Mouse (Mus musculus) lung, postnatal 4 days (tissue): ENCODE results near the gene Clca1.
A peak's percentile ranks its signal among the peaks of the same experiment; 100 is the strongest.
"Not testable (repeated sequence)": the region's sequence is repeated elsewhere in the genome, so short reads cannot be mapped to it uniquely, and the experiment has no call there.

Source experiments
- DNase-seq, 2 experiments: peaks; one replicate each; pipeline ENCODE4 v3.0.0; 2021

Clca1 gene

GRCm38 (mm10) chr3:145032676-145033075, at the start of gene Clca1:
Gene Clca1 (minus strand): TSS chr3:145032776.
- no peak for DNase-seq

- DNase-seq = no peak
Measured at GRCm38 (mm10) chr3:145080904-145081303, 48.3 kb upstream of the Clca1 start.

- no peak for DNase-seq
Measured at GRCm38 (mm10) chr3:145078405-145078804, 45.8 kb upstream of the Clca1 start.

GRCm38 (mm10) chr3:145072339-145072738, 39.8 kb upstream of the Clca1 start:
- no peak for DNase-seq

GRCm38 (mm10) chr3:145068964-145069363, 36.4 kb upstream of the Clca1 start:
- no peak for DNase-seq

GRCm38 (mm10) chr3:145055138-145055537, 22.6 kb upstream of the Clca1 start:
- DNase-seq = not testable (repeated sequence)

GRCm38 (mm10) chr3:145049820-145050219, 17.2 kb upstream of the Clca1 start:
- DNase-seq = no peak

GRCm38 (mm10) chr3:145038813-145039212, 6.2 kb upstream of the Clca1 start:
- no peak for DNase-seq

- DNase-seq = no peak
Measured at GRCm38 (mm10) chr3:145028036-145028435, 4.5 kb downstream of the Clca1 start.

GRCm38 (mm10) chr3:145026750-145027149, 5.8 kb downstream of the Clca1 start:
- DNase-seq = peak in 1 of 2 experiments; percentile 46

- DNase-seq = no peak
Measured at GRCm38 (mm10) chr3:145017807-145018206, 14.8 kb downstream of the Clca1 start.

- no peak for DNase-seq
Measured at GRCm38 (mm10) chr3:145004422-145004821, 28.2 kb downstream of the Clca1 start.

- no peak for DNase-seq
Measured at GRCm38 (mm10) chr3:145000912-145001311, 31.7 kb downstream of the Clca1 start.

GRCm38 (mm10) chr3:144993055-144993454, 39.5 kb downstream of the Clca1 start:
- DNase-seq = no peak

GRCm38 (mm10) chr3:144992618-144993017, 40.0 kb downstream of the Clca1 start:
- DNase-seq = no peak

GRCm38 (mm10) chr3:144985890-144986289, 46.7 kb downstream of the Clca1 start:
- DNase-seq = no peak

- DNase-seq = no peak
Measured at GRCm38 (mm10) chr3:144980551-144980950, 52.0 kb downstream of the Clca1 start.

- DNase-seq = no peak
Measured at GRCm38 (mm10) chr3:144977631-144978030, 54.9 kb downstream of the Clca1 start.

- no peak for DNase-seq
Measured at GRCm38 (mm10) chr3:144976091-144976490, 56.5 kb downstream of the Clca1 start.

GRCm38 (mm10) chr3:144974945-144975344, 57.6 kb downstream of the Clca1 start, which contains the start of gene Clca4a:
Gene Clca4a (minus strand): TSS chr3:144975045.
- DNase-seq = no peak

GRCm38 (mm10) chr3:144971553-144972270, 60.9 kb downstream of the Clca1 start:
- no peak for DNase-seq

GRCm38 (mm10) chr3:144969755-144970154, 62.8 kb downstream of the Clca1 start:
- no peak for DNase-seq

GRCm38 (mm10) chr3:144966074-144966473, 66.5 kb downstream of the Clca1 start:
- no peak for DNase-seq
